Mouse (Mus musculus) kidney, postnatal 10 days (tissue): ENCODE results near the gene Rbm5.

Source experiments
- DNase-seq: peaks from one replicate; pipeline ENCODE4 v3.0.0; 2021; ENCODE audit warnings: mixed read lengths

Rbm5 gene

DNA sequence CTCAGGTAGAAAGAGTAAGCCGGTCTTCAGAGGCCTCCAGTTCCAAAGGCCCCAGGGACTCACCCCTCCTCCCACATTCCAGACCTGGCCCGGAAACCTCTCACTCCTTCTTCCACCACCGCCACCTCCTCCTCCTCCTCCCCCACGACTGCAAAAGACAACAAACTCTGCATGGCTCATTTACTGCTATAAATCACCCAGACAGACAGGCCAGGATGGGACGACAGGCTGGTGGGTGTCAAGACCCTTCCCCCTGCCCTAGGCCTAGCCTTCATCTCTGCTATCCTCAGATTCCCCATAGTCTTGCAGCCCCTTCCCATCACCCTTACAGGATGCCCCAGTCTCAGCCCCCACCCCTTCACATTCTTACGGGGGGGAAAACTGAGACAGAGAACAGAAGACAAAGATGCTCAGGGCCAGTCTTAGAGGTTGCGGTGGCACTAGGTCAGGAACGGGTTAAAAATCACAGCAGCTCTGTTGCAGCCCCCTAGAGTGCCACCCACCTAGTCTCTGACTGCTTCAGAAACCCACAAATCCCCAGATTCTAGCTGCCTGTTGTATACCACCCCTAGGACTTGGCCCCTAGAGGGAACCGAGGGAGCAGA is 71.3 kb downstream of the Rbm5 start:
- DNase-seq: peak; percentile 67

DNA sequence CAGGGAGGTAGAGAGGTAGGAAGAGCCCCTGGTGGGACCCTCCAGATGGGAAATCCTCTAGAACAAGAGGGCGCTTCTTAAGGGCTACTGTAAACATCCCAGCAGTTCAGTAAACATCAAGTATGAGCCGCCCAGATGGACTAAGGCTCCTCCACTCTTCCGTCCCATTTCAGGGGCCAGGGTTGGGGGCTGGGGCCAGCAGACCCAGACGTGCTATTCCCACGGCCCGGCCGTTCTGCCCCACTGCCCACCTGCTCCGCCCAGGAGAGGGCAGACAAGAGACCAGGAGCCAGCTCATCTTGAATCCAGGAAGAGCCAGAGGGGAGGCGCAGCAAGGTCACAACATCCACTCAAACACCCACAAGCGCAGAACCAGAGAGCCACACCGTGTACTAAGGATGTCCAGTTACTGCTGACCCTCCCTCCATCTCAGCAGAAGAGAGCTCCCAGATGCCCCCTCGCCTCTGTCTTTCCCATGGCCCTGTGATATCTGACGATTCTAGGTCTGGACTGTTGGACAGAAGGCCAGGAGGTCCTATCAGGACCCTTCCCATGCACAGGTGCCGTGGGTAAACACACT is 72.1 kb downstream of the Rbm5 start:
- DNase-seq: peak; percentile 69

DNA sequence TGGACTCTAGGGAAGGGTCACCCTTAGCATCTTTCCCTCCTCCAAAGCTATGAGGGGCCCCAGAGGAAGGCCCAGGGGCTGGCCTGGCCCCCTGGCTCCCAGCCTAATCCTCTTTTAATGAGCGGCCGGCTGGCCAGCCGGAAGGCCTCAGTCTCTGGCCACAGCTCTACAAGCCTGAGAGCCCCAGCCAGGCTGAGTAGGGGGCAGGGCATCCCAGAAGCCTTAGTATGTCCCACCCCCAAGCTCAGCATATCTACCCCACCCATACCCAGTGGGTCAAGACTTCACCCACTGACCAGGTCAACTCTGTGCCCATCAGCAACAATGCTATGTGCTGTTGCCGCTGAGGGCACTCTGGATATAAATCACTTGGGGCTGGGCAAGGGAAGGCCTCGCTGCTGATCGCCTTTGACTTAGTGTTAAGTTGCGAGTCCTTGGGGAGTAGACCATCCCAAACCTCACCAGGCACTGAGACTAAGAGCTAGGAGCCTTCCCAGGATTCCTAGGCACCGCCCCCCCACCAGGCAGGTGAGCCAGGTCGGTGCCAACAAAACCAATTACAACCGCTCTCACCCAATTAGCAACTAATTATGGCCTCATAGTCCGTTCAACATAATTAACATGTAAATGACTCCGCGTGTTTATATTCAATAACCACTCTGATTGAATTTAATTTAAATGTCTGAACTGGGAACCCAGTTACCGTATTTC is 72.8 kb downstream of the Rbm5 start:
- peak; percentile 74 for DNase-seq

DNA sequence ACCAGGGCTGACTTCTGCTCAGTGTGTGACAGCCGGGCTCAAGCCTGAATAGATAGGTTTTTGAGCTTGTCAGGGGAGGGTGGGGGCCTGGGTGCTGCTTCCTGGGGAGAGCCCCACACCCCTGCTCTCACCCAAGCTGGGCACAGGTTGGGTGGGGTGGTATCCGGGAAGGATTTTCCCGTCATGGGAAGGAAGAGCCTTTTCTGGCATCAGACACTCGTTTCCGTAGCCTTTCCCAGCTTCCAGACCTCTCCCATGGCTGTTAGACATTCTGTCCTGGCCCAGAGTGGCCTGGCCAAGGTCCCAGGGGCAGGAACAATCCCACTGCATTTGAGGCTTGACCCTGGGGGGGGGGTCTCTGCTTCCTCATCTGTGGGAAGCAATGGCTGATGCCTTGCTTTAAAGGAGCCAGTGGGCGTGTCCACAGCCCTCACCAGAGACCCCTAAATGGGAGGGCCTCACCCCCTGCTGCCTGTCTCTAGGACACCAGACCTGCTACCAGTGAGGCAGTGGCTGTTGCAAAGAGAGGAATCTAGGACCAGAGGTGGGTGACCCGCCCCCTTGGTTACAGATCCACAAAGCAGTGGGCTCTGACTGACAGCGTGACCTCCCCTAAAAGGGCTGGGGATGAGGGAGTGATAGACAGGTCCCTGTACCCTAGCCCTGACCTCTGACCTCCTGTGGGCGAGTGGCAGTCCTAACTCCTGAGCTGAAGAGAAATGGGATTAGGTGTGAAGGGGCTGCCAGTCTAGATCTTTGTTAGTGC is 73.8 kb downstream of the Rbm5 start:
- DNase-seq: peak; percentile 55

DNA sequence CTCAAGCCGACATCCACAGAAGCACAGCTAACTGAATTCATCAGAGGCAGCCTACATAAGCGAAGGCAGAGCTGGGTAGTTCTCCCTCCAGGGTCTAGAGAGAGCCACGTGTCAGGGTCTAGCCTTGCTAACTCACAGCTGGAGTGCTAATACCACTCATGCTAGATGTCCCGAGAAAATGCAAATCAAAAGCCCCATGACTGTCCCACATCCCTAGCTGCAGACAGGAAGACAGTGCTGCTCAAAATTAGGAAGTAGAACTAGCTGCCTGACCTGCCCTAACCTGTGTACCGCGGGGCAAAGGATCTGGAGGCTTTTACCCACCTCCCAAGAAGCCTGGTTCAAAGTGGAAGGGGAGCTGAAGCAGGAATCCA is 74.7 kb downstream of the Rbm5 start:
- no peak for DNase-seq

DNA sequence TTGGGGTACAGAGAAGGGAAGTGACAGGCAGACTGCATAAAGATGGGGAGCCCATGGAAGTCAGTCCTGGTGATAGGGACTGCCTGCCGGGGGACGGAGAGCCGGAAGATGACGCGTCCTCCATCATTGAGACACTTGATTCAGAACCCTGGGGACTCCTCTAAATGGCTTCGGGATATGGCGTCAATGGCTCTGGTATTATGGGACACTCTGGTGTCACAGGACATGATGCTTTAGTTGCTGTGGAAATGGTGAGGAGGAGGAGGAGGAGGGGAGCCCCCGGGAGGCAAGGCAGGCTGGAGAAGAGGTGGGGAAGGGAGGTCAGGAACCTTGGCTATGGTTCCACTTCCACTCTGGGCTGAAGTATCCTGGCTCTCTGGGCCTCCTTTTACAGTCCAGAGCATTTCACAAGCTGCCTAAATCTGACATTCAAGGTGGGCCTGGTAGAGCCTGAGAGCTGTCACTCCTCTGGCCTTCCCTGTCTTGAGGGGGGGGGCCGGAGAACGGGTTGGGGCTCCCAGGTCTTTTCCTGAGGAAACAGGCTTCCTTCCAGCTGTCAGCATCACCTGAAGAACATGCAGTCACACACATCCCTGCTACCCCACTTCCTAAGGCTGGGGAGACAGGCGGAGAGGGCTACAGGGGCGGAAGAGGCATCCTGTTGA is 75.2 kb downstream of the Rbm5 start:
- peak; percentile 53 for DNase-seq

DNA sequence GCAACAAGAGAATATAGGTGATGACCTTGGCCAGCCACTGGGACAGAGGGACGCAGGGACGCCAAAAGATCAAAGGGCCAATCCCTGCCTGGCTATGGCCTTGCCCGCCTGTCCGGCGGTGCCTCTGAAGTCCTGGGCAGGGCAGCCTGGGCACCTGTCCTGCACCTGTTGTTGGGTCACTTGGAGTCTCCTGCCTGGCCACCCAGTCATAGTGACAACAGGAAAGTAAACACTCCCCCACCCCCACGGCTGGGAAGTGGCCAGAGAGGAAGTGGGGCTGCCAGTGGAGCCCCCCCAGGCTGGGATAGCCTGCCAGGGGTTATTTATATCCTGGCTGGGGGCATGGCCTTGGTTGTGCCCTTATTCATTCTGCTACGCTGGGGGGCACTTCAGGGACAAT is 76.2 kb downstream of the Rbm5 start:
- DNase-seq: peak; percentile 69

DNA sequence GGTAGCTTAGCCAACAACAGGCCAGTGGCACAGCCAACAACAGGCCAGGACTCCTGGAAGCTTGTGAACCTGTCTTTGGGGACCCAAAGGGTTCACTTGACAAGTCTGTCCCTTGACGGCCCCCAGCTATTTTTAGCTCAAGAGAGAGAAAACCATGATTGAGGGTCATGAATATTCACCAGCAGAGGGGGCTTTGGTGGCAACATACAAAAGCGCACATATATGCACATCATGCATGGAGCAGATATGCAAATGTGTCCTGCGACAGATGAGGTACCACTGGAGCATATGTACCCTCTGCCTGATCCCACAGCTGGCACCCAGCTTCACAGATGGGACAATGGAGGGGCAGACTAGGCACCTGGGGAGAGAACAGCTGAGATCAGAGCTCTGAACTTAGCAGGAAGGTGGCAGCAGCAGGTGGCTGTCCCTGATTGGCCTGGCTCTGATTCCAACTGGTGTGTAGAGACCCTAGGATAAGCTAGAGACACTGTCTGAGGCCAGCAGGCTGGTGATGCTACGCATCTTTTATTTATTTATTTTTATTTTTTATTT is 77.3 kb downstream of the Rbm5 start:
- peak; percentile 11 for DNase-seq

DNA sequence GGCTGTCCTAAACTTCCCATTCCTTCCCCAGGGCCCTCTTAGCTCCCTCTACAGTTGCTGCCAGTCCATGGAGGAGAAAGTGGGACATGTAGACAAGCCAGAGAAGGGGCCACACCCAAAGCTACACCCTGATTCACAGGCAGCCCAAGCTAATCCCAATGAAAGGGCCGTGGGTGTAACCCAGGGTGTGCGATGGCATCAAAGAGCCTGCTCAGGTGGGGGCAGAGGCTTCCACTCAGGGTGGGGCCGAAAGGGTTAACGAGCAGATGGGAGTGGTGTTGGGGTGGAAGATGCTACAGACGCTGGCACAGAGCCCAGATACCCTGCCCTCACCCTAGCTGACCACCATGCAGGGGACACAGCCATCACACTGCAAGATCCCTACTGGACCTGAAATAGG is 78.0 kb downstream of the Rbm5 start:
- DNase-seq: peak; percentile 17

DNA sequence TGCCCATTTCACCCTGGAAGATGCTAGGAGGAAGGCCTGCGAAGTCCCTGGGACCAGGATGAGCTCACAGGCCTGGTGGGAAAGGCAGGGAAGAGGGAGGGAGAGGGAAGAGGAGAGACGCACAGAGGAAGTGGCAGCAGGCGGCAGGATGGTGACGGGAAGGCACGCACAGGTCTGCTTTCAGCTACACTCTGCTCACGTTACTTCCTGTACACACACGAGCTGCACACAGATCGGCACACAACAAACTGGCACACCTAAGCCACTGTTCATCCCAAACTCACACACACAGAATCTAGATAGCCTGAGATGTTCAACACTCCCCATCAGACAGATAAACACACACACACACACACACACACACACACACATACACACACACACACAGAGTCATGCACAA is 80.4 kb downstream of the Rbm5 start:
- DNase-seq: no peak
